Mouse (Mus musculus): ENCODE results near the gene Pdc. TPM values are rescaled to one million over a fixed set of nuclear protein-coding genes. Genes with fewer than 3 reads are reported as not detected.
"Not testable (repeated sequence)": the region's sequence is repeated elsewhere in the genome, so short reads cannot be mapped to it uniquely, and the experiment has no call there.

The Pdc gene
- polyA plus RNA-seq (2014; fragmentation: Nextera tagmentation; extraction: Ambion mirVana), result not detected in 2 replicates

GRCm38 (mm10) chr1:150319205-150319604 is at the start of gene Pdc:
Gene Pdc (plus strand): TSS chr1:150319417.
- H3K9ac ChIP-seq (ENCODE audit: low read length), result no peak within 1 kb of the TSS
- ATAC-seq (ENCODE audit: insufficient read depth, low FRiP score, low TSS enrichment) (no peak), DNase-seq (ENCODE audit: low spot score) (no peak)
- H3K27ac ChIP-seq (ENCODE audit: low read depth, low read length), result no peak within 1 kb of the TSS
- H3K4me3 ChIP-seq (ENCODE audit: low read depth, low read length), result no peak within 1 kb of the TSS
- no peaks in the 10 kb centered on the region for H3K36me3 ChIP-seq (ENCODE audit: control insufficient read depth, insufficient read depth, low read length)
- H3K27me3 ChIP-seq (ENCODE audit: control insufficient read depth, insufficient read depth, low read length), result no peaks in the 10 kb centered on the region
- no peaks in the 10 kb centered on the region for H3K9me3 ChIP-seq (ENCODE audit: control insufficient read depth, low read length)
- H3K4me1 ChIP-seq (ENCODE audit: control insufficient read depth, insufficient read depth, low read length), result no peaks in the 10 kb centered on the region
- 86% methylated on average over 1 of the region's 1 CpGs for WGBS
- H3K4me2 ChIP-seq (ENCODE audit: low read depth), result no peak within 1 kb of the TSS

- not testable (repeated sequence) for H3K9me3 ChIP-seq (ENCODE audit: control insufficient read depth, low read length); ATAC-seq (ENCODE audit: insufficient read depth, low FRiP score, low TSS enrichment); H3K36me3 ChIP-seq (ENCODE audit: control insufficient read depth, insufficient read depth, low read length); H3K27ac ChIP-seq (ENCODE audit: low read depth, low read length); H3K4me1 ChIP-seq (ENCODE audit: control insufficient read depth, insufficient read depth, low read length); DNase-seq (ENCODE audit: low spot score); H3K27me3 ChIP-seq (ENCODE audit: control insufficient read depth, insufficient read depth, low read length); H3K4me2 ChIP-seq (ENCODE audit: low read depth); H3K4me3 ChIP-seq (ENCODE audit: low read depth, low read length); H3K9ac ChIP-seq (ENCODE audit: low read length)
- WGBS, result 86% methylated on average over 3 of the region's 3 CpGs
Measured at GRCm38 (mm10) chr1:150294051-150294450, 25.2 kb upstream of the Pdc start.

GRCm38 (mm10) chr1:150307599-150307998 is 11.6 kb upstream of the Pdc start:
- Histone ChIP-seq H3K27me3 (ENCODE audit: control insufficient read depth, insufficient read depth, low read length) (no peaks in the 10 kb centered on the region), H3K9me3 (ENCODE audit: control insufficient read depth, low read length) (no peaks in the 10 kb centered on the region), H3K4me3 (ENCODE audit: low read depth, low read length) (no peak overlapping the region), H3K36me3 (ENCODE audit: control insufficient read depth, insufficient read depth, low read length) (no peaks in the 10 kb centered on the region), H3K9ac (ENCODE audit: low read length) (no peak overlapping the region), H3K4me1 (ENCODE audit: control insufficient read depth, insufficient read depth, low read length) (no peaks in the 10 kb centered on the region), H3K4me2 (ENCODE audit: low read depth) (no peak overlapping the region), H3K27ac (ENCODE audit: low read depth, low read length) (no peak overlapping the region)
- peak; percentile 56; the same call in 1 of the 2 replicates for ATAC-seq (ENCODE audit: insufficient read depth, low FRiP score, low TSS enrichment)
- WGBS, result 77% methylated on average over 1 of the region's 1 CpGs
- DNase-seq (ENCODE audit: low spot score), result peak; percentile 48

- no peak overlapping the region for H3K4me2 ChIP-seq (ENCODE audit: low read depth)
- ATAC-seq (ENCODE audit: insufficient read depth, low FRiP score, low TSS enrichment), result no peak
- no peaks in the 10 kb centered on the region for H3K9me3 ChIP-seq (ENCODE audit: control insufficient read depth, low read length)
- H3K27me3 ChIP-seq (ENCODE audit: control insufficient read depth, insufficient read depth, low read length), result no peaks in the 10 kb centered on the region
- H3K4me3 ChIP-seq (ENCODE audit: low read depth, low read length), result no peak overlapping the region
- DNase-seq (ENCODE audit: low spot score), result no peak
- H3K36me3 ChIP-seq (ENCODE audit: control insufficient read depth, insufficient read depth, low read length), result no peaks in the 10 kb centered on the region
- H3K4me1 ChIP-seq (ENCODE audit: control insufficient read depth, insufficient read depth, low read length), result no peaks in the 10 kb centered on the region
- 81% methylated on average over 2 of the region's 2 CpGs for WGBS
- H3K9ac ChIP-seq (ENCODE audit: low read length), result no peak overlapping the region
- no peak overlapping the region for H3K27ac ChIP-seq (ENCODE audit: low read depth, low read length)
Measured at GRCm38 (mm10) chr1:150335111-150335510, 15.9 kb downstream of the Pdc start.

GRCm38 (mm10) chr1:150360864-150361263 is 41.6 kb downstream of the Pdc start:
- H3K27ac ChIP-seq (ENCODE audit: low read depth, low read length), result no peak overlapping the region
- no peaks in the 10 kb centered on the region for H3K9me3 ChIP-seq (ENCODE audit: control insufficient read depth, low read length)
- no peaks in the 10 kb centered on the region for H3K4me1 ChIP-seq (ENCODE audit: control insufficient read depth, insufficient read depth, low read length)
- ATAC-seq (ENCODE audit: insufficient read depth, low FRiP score, low TSS enrichment), result no peak
- WGBS, result 83% methylated on average over 1 of the region's 1 CpGs
- H3K4me3 ChIP-seq (ENCODE audit: low read depth, low read length), result no peak overlapping the region
- no peak overlapping the region for H3K4me2 ChIP-seq (ENCODE audit: low read depth)
- no peaks in the 10 kb centered on the region for H3K36me3 ChIP-seq (ENCODE audit: control insufficient read depth, insufficient read depth, low read length)
- no peaks in the 10 kb centered on the region for H3K27me3 ChIP-seq (ENCODE audit: control insufficient read depth, insufficient read depth, low read length)
- H3K9ac ChIP-seq (ENCODE audit: low read length), result no peak overlapping the region
- no peak for DNase-seq (ENCODE audit: low spot score)

GRCm38 (mm10) chr1:150372895-150373294 is 53.7 kb downstream of the Pdc start:
- H3K27ac ChIP-seq (ENCODE audit: low read depth, low read length), result no peak overlapping the region
- DNase-seq (ENCODE audit: low spot score) (no peak), ATAC-seq (ENCODE audit: insufficient read depth, low FRiP score, low TSS enrichment) (no peak)
- H3K36me3 ChIP-seq (ENCODE audit: control insufficient read depth, insufficient read depth, low read length), result no peaks in the 10 kb centered on the region
- no peak overlapping the region for H3K4me2 ChIP-seq (ENCODE audit: low read depth)
- H3K4me1 ChIP-seq (ENCODE audit: control insufficient read depth, insufficient read depth, low read length), result no peaks in the 10 kb centered on the region
- H3K27me3 ChIP-seq (ENCODE audit: control insufficient read depth, insufficient read depth, low read length), result no peaks in the 10 kb centered on the region
- WGBS, result 89% methylated on average over 3 of the region's 3 CpGs
- no peak overlapping the region for H3K9ac ChIP-seq (ENCODE audit: low read length)
- H3K9me3 ChIP-seq (ENCODE audit: control insufficient read depth, low read length), result no peaks in the 10 kb centered on the region
- no peak overlapping the region for H3K4me3 ChIP-seq (ENCODE audit: low read depth, low read length)

- H3K9ac ChIP-seq (ENCODE audit: low read length), result no peak overlapping the region
- H3K9me3 ChIP-seq (ENCODE audit: control insufficient read depth, low read length), result no peaks in the 10 kb centered on the region
- H3K36me3 ChIP-seq (ENCODE audit: control insufficient read depth, insufficient read depth, low read length), result no peaks in the 10 kb centered on the region
- no peaks in the 10 kb centered on the region for H3K27me3 ChIP-seq (ENCODE audit: control insufficient read depth, insufficient read depth, low read length)
- ATAC-seq (ENCODE audit: insufficient read depth, low FRiP score, low TSS enrichment), result no peak
- no peaks in the 10 kb centered on the region for H3K4me1 ChIP-seq (ENCODE audit: control insufficient read depth, insufficient read depth, low read length)
- no peak overlapping the region for H3K4me3 ChIP-seq (ENCODE audit: low read depth, low read length)
- 92% methylated on average over 2 of the region's 2 CpGs for WGBS
- no peak overlapping the region for H3K4me2 ChIP-seq (ENCODE audit: low read depth)
- no peak for DNase-seq (ENCODE audit: low spot score)
- H3K27ac ChIP-seq (ENCODE audit: low read depth, low read length), result no peak overlapping the region
Measured at GRCm38 (mm10) chr1:150374247-150374646, 55.0 kb downstream of the Pdc start.

Other genes with a start within 250 kb of the Pdc start
- gene Ptgs2, start 219.4 kb upstream of the Pdc start, polyA plus RNA-seq (2014; fragmentation: Nextera tagmentation; extraction: Ambion mirVana), result not detected in 2 replicates
- 135 and 143 TPM in 2 replicates for gene Tpr, start 73.4 kb downstream of the Pdc start, polyA plus RNA-seq (2014; fragmentation: Nextera tagmentation; extraction: Ambion mirVana)
- 32.2 and 39.4 TPM in 2 replicates for gene Odr4, start 73.7 kb downstream of the Pdc start, polyA plus RNA-seq (2014; fragmentation: Nextera tagmentation; extraction: Ambion mirVana)
- 0.31 and 0.49 TPM in 2 replicates for gene Prg4, start 146.7 kb downstream of the Pdc start, polyA plus RNA-seq (2014; fragmentation: Nextera tagmentation; extraction: Ambion mirVana)

All from neural tube, embryonic 11.5 days (tissue).